Mouse (Mus musculus) frontal cortex, adult (tissue): ENCODE data around the gene Olfr1024.

Source experiments
- ATAC-seq: cut with Nextera tagmentation; 2 replicates; pipeline ENCODE4 v1.9.2; 2017; ENCODE audit warnings: mild to moderate bottlenecking, moderate library complexity, mixed read lengths; ENCODE audit not compliant: low TSS enrichment

Olfr1024 gene

GRCm38 (mm10) chr2:85904952-85905351 is at the start of gene Olfr1024:
Gene Olfr1024, minus strand, starts transcription at chr2:85905052.
- no peak for ATAC-seq

DNA sequence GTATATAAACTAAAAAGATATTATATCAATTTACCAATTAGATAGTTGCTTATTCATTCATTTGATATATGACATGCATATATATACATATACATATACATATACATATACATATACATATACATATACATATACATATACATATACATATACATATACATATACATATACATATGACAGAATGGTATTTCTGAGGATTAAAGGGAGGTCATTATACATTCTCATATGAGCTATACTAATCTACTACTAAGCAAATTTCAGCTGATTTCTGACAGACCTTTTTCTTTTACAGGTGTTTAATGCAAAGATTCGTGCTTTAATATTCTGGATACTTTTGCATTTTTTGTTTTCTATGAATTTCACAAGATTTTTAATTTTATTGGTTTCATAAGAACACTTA is 45.3 kb upstream of the Olfr1024 start, which contains the start of gene Olfr1028:
Olfr1028 (plus strand) TSS at position 301 of the 400 bp plus-strand sequence.
- no peak for ATAC-seq

DNA sequence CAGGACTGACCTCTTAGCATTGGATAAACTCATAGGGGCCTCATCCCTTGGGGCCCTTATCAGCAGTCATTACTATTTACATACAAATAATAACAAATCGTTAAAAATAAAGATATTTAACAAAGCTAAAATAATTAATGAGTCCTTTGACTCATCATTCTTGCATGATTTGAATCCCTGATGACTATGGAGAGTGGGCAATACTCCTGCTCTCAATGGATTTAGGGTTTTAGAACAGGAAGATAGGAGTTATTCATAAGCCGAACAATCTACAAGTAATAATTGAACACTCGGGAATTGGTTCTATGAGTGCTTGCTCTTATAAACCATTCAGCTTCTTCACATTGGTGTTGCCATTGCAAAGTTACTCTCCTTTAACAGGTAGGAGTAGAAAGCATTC is 16.4 kb upstream of the Olfr1024 start, which contains the start of gene Olfr1026:
Olfr1026 (plus strand) TSS at position 301 of the 400 bp plus-strand sequence.
- no peak for ATAC-seq

- no peak for ATAC-seq
Measured at GRCm38 (mm10) chr2:85914893-85915292, 10.0 kb upstream of the Olfr1024 start, which contains the start of gene Olfr1025-ps1. Gene Olfr1025-ps1, plus strand, starts transcription at chr2:85915193.

GRCm38 (mm10) chr2:85913197-85913596 is 8.3 kb upstream of the Olfr1024 start:
- no peak for ATAC-seq

GRCm38 (mm10) chr2:85885340-85885739 is 19.5 kb downstream of the Olfr1024 start, which contains the start of gene Olfr1023:
Gene Olfr1023, plus strand, starts transcription at chr2:85885640.
- ATAC-seq: no peak

DNA sequence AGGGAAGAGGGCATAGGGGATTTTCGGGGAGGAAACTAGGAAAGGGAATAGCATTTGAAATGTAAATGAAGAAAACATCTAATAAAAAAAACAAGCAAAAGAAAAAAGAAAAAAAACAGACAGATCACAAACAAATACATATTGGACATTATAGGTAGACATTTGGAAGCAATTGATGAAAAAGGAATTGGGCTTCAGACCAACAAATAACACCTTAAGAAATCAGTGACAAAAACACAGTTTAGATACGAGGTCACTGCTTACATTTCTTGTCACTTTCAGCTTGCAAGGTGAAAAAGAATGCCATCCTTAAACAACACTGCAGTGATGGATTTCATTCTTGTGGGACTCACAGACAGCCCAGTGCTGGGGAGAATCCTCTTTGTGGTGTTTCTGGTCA is 36.6 kb downstream of the Olfr1024 start, which contains the start of gene Olfr1022:
Olfr1022 (plus strand) TSS at position 301 of the 400 bp plus-strand sequence.
- no peak for ATAC-seq
